Mouse (Mus musculus) monocyte, adult 5-6 weeks (primary cell): ENCODE results near the gene Cep57. TPM values are rescaled to one million over a fixed set of nuclear protein-coding genes. Genes with fewer than 3 reads are reported as not detected.

Experiments
- ATAC-seq: fragments of 153-309, 156-312 bp; replicated peaks from 2 replicates; pipeline ENCODE4 v1.8.0; 2017; ENCODE audit warnings: mild to moderate bottlenecking; ENCODE audit not compliant: low TSS enrichment, insufficient number of reproducible peaks, severe bottlenecking, poor library complexity, low FRiP score
- total RNA-seq: library from RNA; stranded (forward); fragments of 200-1000, 200-491, 200-594 nt; gene quantifications from 3 replicates; pipeline ENCODE4 v1.2.3, GENCODE M21; 2017

Cep57 gene
- 51.4 to 62.9 TPM (median 54.6 TPM) in 3 replicates for total RNA-seq

GRCm38 (mm10) chr9:13826832-13827405, at the start of gene Cep57:
Gene Cep57 (minus strand): TSS chr9:13827107.
- peak; percentile 85 for ATAC-seq

- no peak for ATAC-seq
Observed at GRCm38 (mm10) chr9:13875340-13875739, 48.4 kb upstream of the Cep57 start.

GRCm38 (mm10) chr9:13874359-13874758, 47.5 kb upstream of the Cep57 start:
- no peak for ATAC-seq

GRCm38 (mm10) chr9:13871631-13872030, 44.7 kb upstream of the Cep57 start:
- ATAC-seq, result no peak

- ATAC-seq, result no peak
Observed at GRCm38 (mm10) chr9:13867646-13868045, 40.7 kb upstream of the Cep57 start.

GRCm38 (mm10) chr9:13856777-13857176, 29.9 kb upstream of the Cep57 start:
- no peak for ATAC-seq

- ATAC-seq, result no peak
Observed at GRCm38 (mm10) chr9:13856247-13856646, 29.3 kb upstream of the Cep57 start.

- no peak for ATAC-seq
Observed at GRCm38 (mm10) chr9:13853876-13854275, 27.0 kb upstream of the Cep57 start.

GRCm38 (mm10) chr9:13848481-13849480, 21.9 kb upstream of the Cep57 start:
- no peak for ATAC-seq

GRCm38 (mm10) chr9:13847591-13847990, 20.7 kb upstream of the Cep57 start:
- ATAC-seq, result no peak

GRCm38 (mm10) chr9:13836726-13837125, 9.8 kb upstream of the Cep57 start:
- no peak for ATAC-seq

- peak; percentile 87 for ATAC-seq
Observed at GRCm38 (mm10) chr9:13835256-13835655, 8.3 kb upstream of the Cep57 start.

- no peak for ATAC-seq
Observed at GRCm38 (mm10) chr9:13828087-13828441, 1.2 kb upstream of the Cep57 start.

- ATAC-seq, result peak; percentile 92
Observed at GRCm38 (mm10) chr9:13827406-13828086, 639 bp upstream of the Cep57 start, which contains the start of gene Fam76b. Gene Fam76b (plus strand): TSS chr9:13827716.

GRCm38 (mm10) chr9:13826391-13826805, 509 bp downstream of the Cep57 start:
- no peak for ATAC-seq

- ATAC-seq, result no peak
Observed at GRCm38 (mm10) chr9:13825896-13826295, 1.0 kb downstream of the Cep57 start.

- ATAC-seq, result no peak
Observed at GRCm38 (mm10) chr9:13820774-13821173, 6.1 kb downstream of the Cep57 start.

- ATAC-seq, result no peak
Observed at GRCm38 (mm10) chr9:13818369-13818768, 8.5 kb downstream of the Cep57 start.

GRCm38 (mm10) chr9:13809937-13810336, 17.0 kb downstream of the Cep57 start:
- ATAC-seq, result no peak
